Mouse (Mus musculus): ENCODE measurements around the gene Pacsin1. TPM values are rescaled to one million over a fixed set of nuclear protein-coding genes. Genes with fewer than 3 reads are reported as not detected.

Gene Pacsin1
- total and polyA plus RNA-seq, 3 experiments = 0.44 to 0.61 (median 0.45) TPM

DNA sequence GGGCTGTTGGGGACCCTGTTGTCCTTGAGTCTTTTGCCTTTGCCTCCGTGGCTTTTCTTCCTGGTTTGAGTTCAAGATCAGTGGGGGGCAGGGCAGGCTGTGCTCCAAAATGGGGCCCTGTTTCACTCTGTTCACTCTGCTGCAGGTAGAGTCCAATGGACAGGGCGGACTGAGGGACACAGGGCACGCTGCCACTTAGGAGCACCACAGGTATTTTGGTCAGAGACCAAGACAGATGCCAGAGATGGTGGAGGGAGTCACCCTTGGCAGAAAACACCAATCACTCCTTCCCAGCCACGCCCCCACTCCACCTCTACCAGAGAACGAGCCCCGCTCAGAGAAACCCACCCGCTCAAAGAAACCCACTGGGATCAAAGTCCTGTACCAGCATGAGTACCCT, 9.5 kb upstream of the Pacsin1 start:
- intact Hi-C loops (cut with DNase I) = no loop called here
- H3K79me2 ChIP-seq (replicated peaks; ENCODE audit: control insufficient read depth, insufficient read depth, low read length) = no peaks in the 10 kb centered on the region
- H3K4me1 ChIP-seq (ENCODE audit: control insufficient read depth, insufficient read depth, low read length) = peaks cover 1% of the 10 kb centered on the region; the same call in 1 of the 2 replicates
- H3K27ac ChIP-seq = no peak overlapping the region
- no peaks in the 10 kb centered on the region for H3K27me3 ChIP-seq (ENCODE audit: control insufficient read depth, insufficient read depth, low read length)
- no peak overlapping the region for H3K9ac ChIP-seq (ENCODE audit: low read depth, low read length)
- 32% methylated on average over 7 of the region's 7 CpGs for WGBS
- TF ChIP-seq EP300 (IDR thresholded peaks at IDR 0.05; ENCODE audit: insufficient read depth, low read depth, low read length) (no peak), POLR2A (IDR thresholded peaks at IDR 0.05; ENCODE audit: insufficient read depth, low read depth, low read length) (no peak), CTCF (IDR thresholded peaks at IDR 0.05) (no peak)
- no peak for DNase-seq
- H3K4me3 ChIP-seq = no peak overlapping the region
- H3K36me3 ChIP-seq (ENCODE audit: control insufficient read depth, insufficient read depth, low read length) = no peaks in the 10 kb centered on the region

DNA sequence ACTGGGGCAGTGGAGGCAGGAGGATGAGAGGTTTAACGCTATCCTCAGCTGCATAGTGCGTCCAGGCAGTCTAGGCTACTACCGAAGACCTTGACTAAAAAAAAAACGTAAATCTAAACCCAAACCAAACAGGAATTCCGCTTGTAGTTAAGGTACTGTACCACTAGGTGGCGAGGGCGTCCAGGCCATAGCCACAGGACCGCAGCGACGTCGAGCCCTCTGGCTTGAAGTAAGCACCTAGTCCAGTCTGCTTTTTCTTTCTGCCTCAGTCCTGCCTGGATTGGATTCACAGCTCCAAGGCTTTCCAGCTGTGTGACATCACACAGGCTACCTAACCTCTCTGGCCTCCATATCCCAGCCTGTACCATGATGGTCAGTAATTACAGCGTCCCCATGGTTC, 5.1 kb upstream of the Pacsin1 start:
- no peak overlapping the region for H3K4me3 ChIP-seq
- no peaks in the 10 kb centered on the region for H3K36me3 ChIP-seq (ENCODE audit: control insufficient read depth, insufficient read depth, low read length)
- intact Hi-C loops (cut with DNase I) = loop anchor here (1.0 to 10.0 kb wide), 3 partner anchors 111 to 332 kb away; no protein-coding TSS in a partner anchor
- 12% methylated on average over 12 of the region's 12 CpGs for WGBS
- H3K27ac ChIP-seq = no peak overlapping the region
- peaks cover 1% of the 10 kb centered on the region; the same call in 1 of the 2 replicates for H3K4me1 ChIP-seq (ENCODE audit: control insufficient read depth, insufficient read depth, low read length)
- peaks cover 4% of the 10 kb centered on the region; the same call in 1 of the 2 replicates for H3K27me3 ChIP-seq (ENCODE audit: control insufficient read depth, insufficient read depth, low read length)
- DNase-seq = peak; percentile 51 to 60
- H3K79me2 ChIP-seq (replicated peaks; ENCODE audit: control insufficient read depth, insufficient read depth, low read length) = no peaks in the 10 kb centered on the region
- H3K9ac ChIP-seq (ENCODE audit: low read depth, low read length) = no peak overlapping the region
- TF ChIP-seq CTCF (IDR thresholded peaks at IDR 0.05) (peak; percentile 90), EP300 (IDR thresholded peaks at IDR 0.05; ENCODE audit: insufficient read depth, low read depth, low read length) (0 out of 2 replicates have a peak, but pooled peaks have one; percentile 38), POLR2A (IDR thresholded peaks at IDR 0.05; ENCODE audit: insufficient read depth, low read depth, low read length) (no peak)

DNA sequence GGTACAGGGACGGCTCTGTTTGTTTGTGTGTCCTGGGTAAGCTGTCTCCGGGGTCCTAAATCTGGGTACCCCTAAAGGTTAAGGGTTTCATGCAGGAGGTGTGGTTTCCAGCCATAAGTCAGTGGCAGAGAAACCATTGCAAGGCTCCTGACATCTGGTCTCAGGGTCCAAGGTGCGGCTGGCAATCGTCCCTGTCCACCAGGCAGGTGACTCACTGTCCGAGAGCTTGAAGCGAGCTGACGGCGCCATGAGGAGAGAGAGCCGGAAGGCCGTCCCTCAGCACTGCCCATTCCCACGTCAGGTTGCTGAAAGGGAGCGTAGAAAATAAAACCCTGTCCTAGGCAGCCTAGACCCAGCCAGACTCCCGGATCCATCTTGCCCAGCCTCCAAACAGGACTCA, 4.7 kb upstream of the Pacsin1 start:
- Histone ChIP-seq H3K4me3 (no peak overlapping the region), H3K27ac (no peak overlapping the region), H3K79me2 (replicated peaks; ENCODE audit: control insufficient read depth, insufficient read depth, low read length) (no peaks in the 10 kb centered on the region), H3K9ac (ENCODE audit: low read depth, low read length) (no peak overlapping the region), H3K27me3 (ENCODE audit: control insufficient read depth, insufficient read depth, low read length) (peaks cover 8% of the 10 kb centered on the region), H3K4me1 (ENCODE audit: control insufficient read depth, insufficient read depth, low read length) (peaks cover 1% of the 10 kb centered on the region; the same call in 1 of the 2 replicates), H3K36me3 (ENCODE audit: control insufficient read depth, insufficient read depth, low read length) (no peaks in the 10 kb centered on the region)
- DNase-seq = no peak
- intact Hi-C loops (cut with DNase I) = loop anchor here (1.0 to 10.0 kb wide), 3 partner anchors 111 to 332 kb away; no protein-coding TSS in a partner anchor
- WGBS = 73% methylated on average over 13 of the region's 13 CpGs
- TF ChIP-seq EP300 (IDR thresholded peaks at IDR 0.05; ENCODE audit: insufficient read depth, low read depth, low read length) (no peak), POLR2A (IDR thresholded peaks at IDR 0.05; ENCODE audit: insufficient read depth, low read depth, low read length) (no peak), CTCF (IDR thresholded peaks at IDR 0.05) (no peak)

DNA sequence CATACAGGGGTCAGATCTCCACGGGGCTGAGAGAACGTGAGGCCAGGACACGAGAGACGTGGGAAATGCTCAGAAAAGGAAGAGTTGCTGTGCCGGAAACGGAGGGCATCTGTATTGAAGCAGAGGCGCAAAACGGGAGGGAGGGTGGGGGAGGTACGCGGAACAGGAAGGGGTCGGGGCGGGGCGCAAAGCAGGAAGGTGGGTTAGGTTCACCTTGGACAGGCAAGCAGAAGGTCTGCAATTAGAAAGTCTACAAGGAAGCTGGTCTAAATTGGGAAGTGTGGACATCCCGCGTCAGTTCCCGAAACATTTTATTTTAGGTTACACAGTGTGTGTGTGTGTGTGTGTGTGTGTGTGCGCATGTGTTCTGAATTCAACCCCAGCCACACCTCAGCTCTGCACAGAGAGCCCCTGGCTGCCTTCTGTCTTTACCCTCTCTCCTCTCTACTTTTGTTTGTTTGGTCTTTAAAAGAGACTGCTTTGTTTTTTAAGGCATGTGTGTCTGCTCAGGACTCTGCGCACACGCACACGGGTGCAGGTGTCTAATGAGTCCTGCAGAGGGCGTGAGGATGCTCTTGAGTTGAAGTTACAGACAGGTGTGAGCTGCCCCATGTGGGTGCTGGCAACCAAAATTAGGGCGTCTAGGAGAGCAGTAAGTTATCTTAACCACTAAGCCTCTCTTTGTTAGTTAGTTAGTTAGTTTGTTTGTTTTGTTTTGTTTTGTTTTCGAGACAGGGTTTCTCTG, 3.1 kb upstream of the Pacsin1 start:
- 65% methylated on average over 23 of the region's 23 CpGs for WGBS
- no peak overlapping the region for H3K27ac ChIP-seq
- no peak for TF ChIP-seq POLR2A (IDR thresholded peaks at IDR 0.05; ENCODE audit: insufficient read depth, low read depth, low read length)
- TF ChIP-seq CTCF (IDR thresholded peaks at IDR 0.05) = no peak
- no peak for TF ChIP-seq EP300 (IDR thresholded peaks at IDR 0.05; ENCODE audit: insufficient read depth, low read depth, low read length)
- intact Hi-C loops (cut with DNase I) = loop anchor here (5.0 to 10.0 kb wide), 2 partner anchors 233 to 330 kb away; no protein-coding TSS in a partner anchor
- peaks cover 11% of the 10 kb centered on the region for H3K27me3 ChIP-seq (ENCODE audit: control insufficient read depth, insufficient read depth, low read length)
- peaks cover 1% of the 10 kb centered on the region; the same call in 1 of the 2 replicates for H3K4me1 ChIP-seq (ENCODE audit: control insufficient read depth, insufficient read depth, low read length)
- H3K79me2 ChIP-seq (replicated peaks; ENCODE audit: control insufficient read depth, insufficient read depth, low read length) = no peaks in the 10 kb centered on the region
- H3K4me3 ChIP-seq = no peak overlapping the region
- H3K36me3 ChIP-seq (ENCODE audit: control insufficient read depth, insufficient read depth, low read length) = no peaks in the 10 kb centered on the region
- DNase-seq = no peak
- H3K9ac ChIP-seq (ENCODE audit: low read depth, low read length) = no peak overlapping the region

DNA sequence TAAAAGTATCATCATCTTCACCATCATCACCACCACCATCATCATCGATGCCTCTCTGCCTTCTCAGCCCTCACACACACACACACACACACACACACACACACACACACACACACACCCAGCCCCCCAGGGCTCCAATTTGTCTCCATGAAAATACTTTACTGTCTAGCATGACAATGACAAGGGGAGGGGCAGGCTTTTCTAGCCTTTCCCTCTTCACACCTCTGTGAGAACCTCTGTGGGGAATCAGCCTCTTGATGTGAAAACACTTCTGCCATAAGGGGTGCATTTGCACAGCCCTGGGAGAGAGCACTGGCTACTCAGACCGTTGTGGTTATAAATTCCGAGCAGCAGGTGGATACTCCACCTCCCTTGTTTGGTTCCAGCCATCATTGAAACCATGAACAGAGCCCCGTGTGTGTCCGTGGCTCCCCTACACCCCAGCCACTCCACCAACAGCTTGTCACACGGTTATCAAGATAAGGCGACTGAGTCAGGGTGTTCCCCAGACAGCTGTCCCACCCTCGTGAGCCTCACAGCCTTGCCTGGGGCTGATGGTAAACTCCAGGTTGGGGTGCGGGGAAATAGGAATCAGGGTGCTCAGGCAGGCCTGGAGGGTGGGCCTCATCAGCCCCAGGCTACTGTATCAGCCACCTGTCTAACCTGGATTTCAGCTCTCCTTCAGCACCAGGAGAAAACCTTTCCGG, 1.9 kb upstream of the Pacsin1 start:
- WGBS = 71% methylated on average over 10 of the region's 10 CpGs
- Histone ChIP-seq H3K36me3 (ENCODE audit: control insufficient read depth, insufficient read depth, low read length) (no peaks in the 10 kb centered on the region), H3K9ac (ENCODE audit: low read depth, low read length) (no peak overlapping the region), H3K4me3 (no peak overlapping the region), H3K27me3 (ENCODE audit: control insufficient read depth, insufficient read depth, low read length) (peaks cover 11% of the 10 kb centered on the region), H3K4me1 (ENCODE audit: control insufficient read depth, insufficient read depth, low read length) (peaks cover 1% of the 10 kb centered on the region; the same call in 1 of the 2 replicates), H3K79me2 (replicated peaks; ENCODE audit: control insufficient read depth, insufficient read depth, low read length) (no peaks in the 10 kb centered on the region), H3K27ac (no peak overlapping the region)
- intact Hi-C loops (cut with DNase I) = loop anchor here (5.0 to 10.0 kb wide), 2 partner anchors 231 to 329 kb away; no protein-coding TSS in a partner anchor
- TF ChIP-seq POLR2A (IDR thresholded peaks at IDR 0.05; ENCODE audit: insufficient read depth, low read depth, low read length) = no peak
- TF ChIP-seq CTCF (IDR thresholded peaks at IDR 0.05) = no peak
- no peak for TF ChIP-seq EP300 (IDR thresholded peaks at IDR 0.05; ENCODE audit: insufficient read depth, low read depth, low read length)
- no peak for DNase-seq
